Mouse (Mus musculus) neural tube, embryonic 13.5 days (tissue): Measurements from ENCODE around the gene Olfml2a. TPM values are rescaled to one million over a fixed set of nuclear protein-coding genes. Genes with fewer than 3 reads are reported as not detected.

Experiments used
- ATAC-seq: fragments of 200-750 bp; cut with Nextera tagmentation; 2 replicates; pipeline ENCODE4 v1.8.0; 2017; ENCODE audit warnings: low read depth, mild to moderate bottlenecking, moderate TSS enrichment, moderate library complexity
- H3K27ac ChIP-seq: fragments of 300-500 bp; sonication (generic); replicated peaks from 2 replicates; pipeline ENCODE4 v1.5.1; 2015; ENCODE audit warnings: moderate library complexity, mild to moderate bottlenecking, inconsistent platforms
- H3K27me3 ChIP-seq: fragments of 300-500 bp; sonication (generic); 2 replicates; pipeline ENCODE4 v1.6.1; 2015; ENCODE audit warnings: mild to moderate bottlenecking, inconsistent platforms
- H3K36me3 ChIP-seq: fragments of 300-500 bp; sonication (generic); 2 replicates; pipeline ENCODE4 v1.6.1; 2015; ENCODE audit warnings: mild to moderate bottlenecking, inconsistent platforms
- H3K4me1 ChIP-seq: fragments of 300-500 bp; sonication (generic); replicated peaks from 2 replicates; pipeline ENCODE4 v1.6.1; 2015; ENCODE audit warnings: inconsistent platforms
- H3K4me2 ChIP-seq: fragments of 300-500 bp; sonication (generic); 2 replicates; pipeline ENCODE4 v1.6.1; 2015; ENCODE audit warnings: inconsistent platforms, mild to moderate bottlenecking, moderate library complexity
- H3K4me3 ChIP-seq: fragments of 300-500 bp; sonication (generic); 2 replicates; pipeline ENCODE4 v1.5.1; 2015; ENCODE audit warnings: mild to moderate bottlenecking, inconsistent platforms
- H3K9ac ChIP-seq: fragments of 300-500 bp; sonication (generic); 2 replicates; pipeline ENCODE4 v1.6.1; 2015; ENCODE audit warnings: moderate library complexity, mild to moderate bottlenecking, inconsistent platforms
- H3K9me3 ChIP-seq: fragments of 300-500 bp; sonication (generic); 2 replicates; pipeline ENCODE4 v1.6.1; 2016; ENCODE audit warnings: inconsistent platforms
- WGBS: fragments of 180-500 bp; shearing (Covaris S2); methylation state at CpG from one replicate; pipeline ENCODE4 v1.1.7; 2015; 5-methylcytosine and 5-hydroxymethylcytosine counted together
- polyA plus RNA-seq: library from polyadenylated mRNA; unstranded; fragments of >200 nt; fragmentation: Nextera tagmentation; extraction: Ambion mirVana; gene quantifications from 2 replicates; pipeline ENCODE4 v1.2.1, GENCODE M21; 2015

Olfml2a gene
- 10.3 and 14.6 TPM in 2 replicates for polyA plus RNA-seq

DNA sequence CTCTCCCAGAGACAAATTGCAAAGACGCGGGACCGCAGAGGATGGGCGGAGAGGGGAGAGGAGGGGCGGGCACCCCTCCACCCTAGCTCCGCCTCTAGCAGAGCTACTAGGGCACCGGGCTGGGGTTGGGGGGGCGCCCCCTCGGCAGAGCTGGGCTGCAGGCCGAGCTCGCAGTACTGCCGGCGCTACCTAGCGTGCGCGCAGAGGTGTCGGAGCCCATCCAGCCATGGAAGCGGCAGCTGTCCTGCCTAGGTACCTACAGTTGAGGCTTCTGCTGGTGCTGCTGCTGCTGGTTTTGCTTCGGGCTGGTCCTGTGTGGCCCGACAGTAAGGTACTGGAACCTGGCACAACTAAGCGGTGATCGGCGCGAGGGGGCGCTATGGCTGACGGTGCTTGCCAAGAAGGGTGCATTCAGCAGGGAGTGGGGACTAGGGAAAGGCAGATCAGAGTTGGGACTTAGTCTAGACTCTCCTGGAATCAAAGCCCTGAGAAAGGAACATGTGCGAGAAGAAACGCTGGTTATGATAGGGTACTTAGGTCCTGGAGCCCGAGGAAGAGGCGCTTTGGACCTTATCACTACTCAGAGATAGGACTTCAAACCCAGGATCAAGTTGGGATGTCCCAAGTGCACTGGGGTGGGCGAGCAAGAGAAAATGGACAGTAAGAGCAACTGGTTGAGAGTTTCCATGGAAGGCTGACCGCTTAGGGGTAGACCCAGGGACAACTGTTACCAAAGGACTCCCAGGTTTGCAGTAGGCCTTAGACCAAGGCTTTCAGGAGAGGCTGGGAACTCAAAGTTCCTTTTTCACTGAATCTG, at the start of gene Olfml2a:
Gene Olfml2a (plus strand): TSS at position 128 of the 817 bp plus-strand sequence.
- peak within 1 kb of the TSS; percentile 80 for H3K4me2 ChIP-seq
- 7% methylated on average over 32 of the region's 32 CpGs for WGBS
- no peaks in the 10 kb centered on the region for H3K27me3 ChIP-seq
- H3K9ac ChIP-seq, result peak within 1 kb of the TSS; percentile 70
- H3K4me1 ChIP-seq, result peaks cover 27% of the 10 kb centered on the region
- peak within 1 kb of the TSS; percentile 45 for H3K4me3 ChIP-seq
- peak; percentile 55 for ATAC-seq
- H3K36me3 ChIP-seq, result no peaks in the 10 kb centered on the region
- H3K9me3 ChIP-seq, result no peaks in the 10 kb centered on the region
- 0 out of 2 replicates have a peak within 1 kb of the TSS, but pooled peaks have one; percentile 5 for H3K27ac ChIP-seq

DNA sequence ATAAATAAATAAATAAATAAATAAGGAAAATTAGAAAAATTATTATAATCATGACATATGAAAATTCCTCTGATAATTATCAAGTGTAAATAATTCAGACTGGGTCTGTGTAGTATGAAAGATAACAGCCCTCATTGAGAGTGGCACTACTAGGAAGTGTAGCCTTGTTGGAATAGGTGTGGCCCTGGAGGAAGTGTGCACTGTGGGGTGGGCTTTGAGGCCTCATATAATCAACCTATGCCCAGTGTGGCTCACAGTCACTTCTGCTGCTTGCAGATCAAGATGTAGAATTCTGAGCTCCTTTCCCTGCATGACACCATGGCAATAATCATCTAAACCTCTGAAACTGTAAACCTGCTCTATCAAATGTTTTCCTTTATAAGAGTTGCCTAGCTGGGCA, 28.9 kb upstream of the Olfml2a start:
- ATAC-seq, result no peak
- no peak overlapping the region for H3K4me3 ChIP-seq
- H3K27me3 ChIP-seq, result no peaks in the 10 kb centered on the region
- peaks cover 9% of the 10 kb centered on the region for H3K4me1 ChIP-seq
- H3K36me3 ChIP-seq, result no peaks in the 10 kb centered on the region
- H3K27ac ChIP-seq, result no peak overlapping the region
- no peak overlapping the region for H3K4me2 ChIP-seq
- no peaks in the 10 kb centered on the region for H3K9me3 ChIP-seq
- H3K9ac ChIP-seq, result no peak overlapping the region

DNA sequence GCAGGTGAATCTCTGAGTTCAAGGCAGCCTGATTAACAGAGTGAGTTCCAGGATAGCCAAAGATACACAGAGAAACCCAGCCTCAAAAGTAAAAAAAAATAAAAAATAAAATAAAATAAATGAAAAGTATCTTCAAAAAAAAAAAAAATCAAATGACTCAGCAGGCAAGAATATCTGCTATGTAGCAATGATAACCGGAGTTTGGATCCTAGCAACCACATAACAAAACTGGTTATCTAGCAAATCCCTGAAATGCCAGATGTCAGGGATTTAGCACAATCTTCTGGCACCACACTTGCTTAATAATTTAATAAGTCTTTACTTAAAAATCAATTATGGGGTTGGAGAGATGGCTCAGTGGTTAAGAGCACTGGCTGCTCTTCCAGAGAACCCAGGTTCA, 27.5 kb upstream of the Olfml2a start:
- Histone ChIP-seq H3K36me3 (no peaks in the 10 kb centered on the region), H3K27me3 (no peaks in the 10 kb centered on the region), H3K4me3 (no peak overlapping the region), H3K9me3 (no peaks in the 10 kb centered on the region), H3K27ac (no peak overlapping the region), H3K4me1 (peaks cover 9% of the 10 kb centered on the region), H3K9ac (no peak overlapping the region), H3K4me2 (no peak overlapping the region)
- WGBS, result 93% methylated on average over 1 of the region's 1 CpGs
- no peak for ATAC-seq

DNA sequence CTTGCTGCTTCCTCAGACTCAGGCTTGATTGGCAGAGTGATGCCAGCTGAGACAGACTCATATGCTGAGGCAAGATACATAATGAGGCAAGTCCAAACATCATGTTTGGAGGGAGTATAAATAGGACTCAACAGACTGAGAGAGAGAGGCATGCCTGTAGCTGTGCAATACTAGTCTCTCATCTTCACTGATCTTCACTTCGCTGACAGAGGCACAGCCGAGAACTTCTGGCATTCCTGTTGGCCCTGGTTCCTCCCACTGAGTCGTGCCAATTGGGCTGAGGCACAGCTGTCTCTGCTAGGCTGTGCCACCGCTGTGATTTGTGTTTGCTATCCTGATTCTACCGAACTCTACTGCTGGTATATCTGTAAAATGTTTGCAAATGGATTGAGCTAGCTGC, 25.7 kb upstream of the Olfml2a start:
- 71% methylated on average over 5 of the region's 5 CpGs for WGBS
- H3K4me2 ChIP-seq, result no peak overlapping the region
- H3K27ac ChIP-seq, result no peak overlapping the region
- no peak for ATAC-seq
- no peak overlapping the region for H3K4me3 ChIP-seq
- H3K27me3 ChIP-seq, result no peaks in the 10 kb centered on the region
- H3K9me3 ChIP-seq, result no peaks in the 10 kb centered on the region
- H3K4me1 ChIP-seq, result peaks cover 9% of the 10 kb centered on the region
- H3K9ac ChIP-seq, result no peak overlapping the region
- H3K36me3 ChIP-seq, result no peaks in the 10 kb centered on the region

DNA sequence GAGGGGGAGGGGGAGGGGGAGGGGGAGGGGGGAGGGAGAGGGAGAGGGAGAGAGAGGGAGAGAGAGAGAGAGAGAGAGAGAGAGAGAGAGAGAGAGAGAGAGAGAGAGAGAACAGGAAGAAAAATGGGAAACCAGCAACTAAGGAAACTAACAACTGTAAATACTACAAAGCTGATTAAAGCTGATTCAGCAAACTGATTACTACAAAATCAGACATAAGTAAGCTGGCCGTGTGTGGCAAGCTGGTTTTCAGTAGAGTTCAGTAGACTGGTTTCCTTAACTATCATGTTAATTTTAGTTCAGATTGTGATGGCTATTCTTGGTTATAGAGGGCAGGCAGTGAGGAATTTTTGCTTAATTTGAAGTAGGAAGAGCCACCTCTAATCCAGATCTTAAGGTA, 23.2 kb upstream of the Olfml2a start:
- no peak overlapping the region for H3K9ac ChIP-seq
- H3K4me1 ChIP-seq, result peaks cover 9% of the 10 kb centered on the region
- no peaks in the 10 kb centered on the region for H3K27me3 ChIP-seq
- no peak overlapping the region for H3K27ac ChIP-seq
- no peaks in the 10 kb centered on the region for H3K9me3 ChIP-seq
- no peaks in the 10 kb centered on the region for H3K36me3 ChIP-seq
- WGBS, result 56% methylated on average over 1 of the region's 1 CpGs
- no peak overlapping the region for H3K4me3 ChIP-seq
- H3K4me2 ChIP-seq, result no peak overlapping the region
- ATAC-seq, result no peak

DNA sequence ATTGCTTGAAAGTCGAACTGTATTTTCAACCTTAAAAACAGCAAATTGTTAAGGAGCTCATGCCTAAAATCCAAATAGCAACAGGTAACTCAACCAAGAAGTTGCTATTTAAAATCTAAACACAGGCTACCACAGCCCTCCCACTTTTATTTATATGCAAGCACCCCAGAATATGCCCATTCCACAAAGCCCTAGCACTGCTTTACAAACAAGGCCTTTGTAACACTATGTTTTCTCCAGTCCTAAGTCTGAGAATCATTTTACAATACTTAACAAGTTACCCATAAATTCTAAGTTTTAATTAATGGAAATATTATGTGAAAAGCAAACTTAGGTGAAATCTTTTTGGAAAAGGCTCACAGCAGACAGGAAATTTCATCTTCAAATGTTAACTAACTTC, 17.3 kb upstream of the Olfml2a start:
- Histone ChIP-seq H3K27ac (no peak overlapping the region), H3K4me3 (no peak overlapping the region), H3K9me3 (no peaks in the 10 kb centered on the region), H3K9ac (no peak overlapping the region), H3K36me3 (no peaks in the 10 kb centered on the region), H3K27me3 (no peaks in the 10 kb centered on the region), H3K4me1 (peaks cover 23% of the 10 kb centered on the region), H3K4me2 (no peak overlapping the region)
- ATAC-seq, result no peak
- WGBS, result 45% methylated on average over 1 of the region's 1 CpGs

DNA sequence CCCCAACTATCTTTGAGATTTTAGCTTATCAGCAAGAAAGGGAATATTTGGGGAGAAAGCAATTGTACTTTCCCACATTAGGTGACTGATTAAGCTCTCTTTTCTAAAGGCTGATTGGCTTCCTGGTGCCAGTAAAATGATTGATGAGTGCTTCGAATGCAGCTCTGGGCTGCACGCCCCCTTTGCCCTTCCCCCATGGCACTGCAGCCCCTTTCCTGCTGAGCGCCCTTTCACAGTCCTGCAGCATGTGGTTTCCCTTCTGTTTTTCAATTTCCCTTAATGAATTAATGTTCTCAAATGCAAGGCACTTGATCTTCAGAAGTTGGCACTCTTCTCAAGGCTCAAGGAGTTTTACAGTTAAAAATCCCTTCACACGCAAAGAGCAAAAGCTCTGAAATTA, 16.8 kb upstream of the Olfml2a start:
- ATAC-seq, result peak; percentile 56; the same call in 1 of the 2 replicates
- Histone ChIP-seq H3K27me3 (no peaks in the 10 kb centered on the region), H3K27ac (no peak overlapping the region), H3K9me3 (no peaks in the 10 kb centered on the region), H3K4me2 (no peak overlapping the region), H3K9ac (no peak overlapping the region), H3K4me3 (no peak overlapping the region), H3K36me3 (no peaks in the 10 kb centered on the region), H3K4me1 (peaks cover 23% of the 10 kb centered on the region)
- WGBS, result 9% methylated on average over 4 of the region's 4 CpGs

DNA sequence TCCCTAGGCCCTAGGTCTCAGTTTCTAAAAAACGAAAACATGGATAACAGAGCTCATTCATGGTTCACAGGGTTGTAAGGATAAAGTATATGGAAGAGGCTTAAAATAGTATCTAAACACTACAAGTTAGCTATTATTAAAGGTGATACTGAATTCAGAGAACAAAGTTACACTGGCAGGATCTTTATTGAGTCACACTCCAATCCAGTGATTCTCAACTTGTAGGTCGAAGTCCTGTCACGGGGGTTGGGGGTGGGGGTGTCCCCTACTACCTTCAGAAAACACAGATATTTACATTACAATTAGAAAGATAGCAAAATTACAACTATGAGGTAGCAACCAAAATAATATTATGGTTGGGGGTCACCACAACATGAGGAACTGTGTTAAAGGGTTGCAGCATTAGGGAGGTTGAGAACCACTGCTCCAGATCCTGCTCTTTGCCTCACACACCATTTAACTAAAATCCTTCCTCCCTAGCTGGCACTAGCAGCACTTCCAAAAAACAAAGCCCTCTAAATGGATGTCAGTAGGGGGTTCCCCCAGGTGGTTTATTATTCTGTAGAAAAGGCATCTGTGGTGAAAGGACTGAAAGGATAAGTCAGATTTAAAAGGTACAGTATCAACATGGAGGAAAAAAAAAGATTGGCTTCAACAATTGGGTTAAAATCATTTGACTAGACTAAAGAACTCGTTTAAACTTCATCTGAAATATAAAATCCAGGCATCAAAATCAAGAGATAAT, 14.7 kb upstream of the Olfml2a start:
- Histone ChIP-seq H3K9me3 (no peaks in the 10 kb centered on the region), H3K27me3 (no peaks in the 10 kb centered on the region), H3K4me3 (no peak overlapping the region), H3K36me3 (no peaks in the 10 kb centered on the region), H3K9ac (no peak overlapping the region), H3K4me2 (no peak overlapping the region), H3K27ac (no peak overlapping the region), H3K4me1 (peaks cover 31% of the 10 kb centered on the region)
- no peak for ATAC-seq
- WGBS, result 15% methylated on average over 4 of the region's 4 CpGs

DNA sequence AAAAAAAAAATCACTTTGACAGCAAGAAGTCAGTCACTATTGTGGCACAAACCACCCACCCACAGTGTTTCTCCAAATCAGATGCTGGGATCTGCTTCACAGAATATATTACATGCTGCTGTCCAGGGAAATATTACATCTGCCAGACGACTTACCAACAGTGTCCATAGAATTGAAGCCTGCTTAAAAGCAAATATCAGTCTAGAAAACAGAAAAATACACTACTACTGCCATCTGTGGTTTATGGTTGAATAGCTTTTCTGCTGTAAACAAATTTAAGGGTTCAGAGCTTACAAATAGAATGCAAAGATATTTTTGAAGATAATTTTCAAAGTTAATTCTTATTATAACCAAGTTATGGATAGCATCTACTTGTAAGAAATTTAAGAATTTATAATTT, 10.4 kb upstream of the Olfml2a start:
- Histone ChIP-seq H3K4me2 (no peak overlapping the region), H3K4me3 (no peak overlapping the region), H3K27ac (no peak overlapping the region), H3K36me3 (no peaks in the 10 kb centered on the region), H3K9ac (no peak overlapping the region), H3K27me3 (no peaks in the 10 kb centered on the region), H3K4me1 (peaks cover 37% of the 10 kb centered on the region), H3K9me3 (no peaks in the 10 kb centered on the region)
- no peak for ATAC-seq
- 4% methylated on average over 1 of the region's 1 CpGs for WGBS

DNA sequence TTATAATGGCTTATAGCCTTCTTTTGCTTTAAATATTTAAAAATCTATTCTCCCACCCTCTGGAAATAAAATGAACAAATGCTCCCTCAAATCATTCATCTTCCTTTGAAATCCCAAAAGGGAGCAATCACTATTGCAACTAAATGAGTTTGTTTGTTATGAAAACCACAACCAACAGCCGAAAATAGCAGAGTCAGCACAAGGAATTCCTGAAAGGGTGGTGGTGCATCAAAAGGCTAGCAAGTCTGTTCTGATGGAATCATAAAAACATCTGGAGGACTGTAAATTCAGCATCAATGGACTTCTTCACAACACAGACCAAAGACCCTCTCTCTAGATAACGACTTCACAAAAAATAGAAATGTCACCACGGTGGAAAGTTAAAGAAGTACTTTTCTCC, 8.3 kb upstream of the Olfml2a start:
- ATAC-seq, result no peak

DNA sequence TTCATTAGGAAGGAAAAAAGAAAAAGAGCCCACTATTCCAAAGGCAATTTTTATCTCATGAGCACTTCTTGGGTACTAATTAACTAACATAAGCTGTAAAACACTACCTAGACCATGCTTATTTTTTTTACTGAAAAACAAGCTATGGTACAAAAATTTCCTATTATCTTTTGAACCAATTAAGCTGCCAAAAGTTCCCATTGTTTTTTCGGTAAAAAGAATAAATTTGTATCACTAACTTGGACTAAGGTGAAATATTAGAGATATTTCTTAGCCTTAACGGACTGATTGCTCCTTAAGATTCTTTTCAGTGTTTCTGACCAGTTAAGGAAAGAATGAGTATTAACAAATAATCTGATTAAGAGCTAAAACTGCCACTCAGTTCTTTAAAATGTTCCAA, 7.9 kb upstream of the Olfml2a start:
- Histone ChIP-seq H3K27ac (no peak overlapping the region), H3K36me3 (no peaks in the 10 kb centered on the region), H3K4me1 (peaks cover 33% of the 10 kb centered on the region), H3K9me3 (no peaks in the 10 kb centered on the region), H3K27me3 (no peaks in the 10 kb centered on the region), H3K9ac (no peak overlapping the region), H3K4me3 (peak overlapping the region; percentile 97; the same call in 1 of the 2 replicates), H3K4me2 (peak overlapping the region; percentile 78)
- no peak for ATAC-seq
- WGBS, result 35% methylated on average over 2 of the region's 2 CpGs

More for the DNA sequence above, 8.3 kb upstream of the Olfml2a start:
- no peaks in the 10 kb centered on the region for H3K9me3 ChIP-seq
- peak overlapping the region; percentile 29 for H3K4me2 ChIP-seq
- WGBS, result 12% methylated on average over 3 of the region's 3 CpGs
- no peaks in the 10 kb centered on the region for H3K27me3 ChIP-seq
- H3K4me3 ChIP-seq, result no peak overlapping the region
- no peak overlapping the region for H3K27ac ChIP-seq
- peaks cover 33% of the 10 kb centered on the region for H3K4me1 ChIP-seq
- no peaks in the 10 kb centered on the region for H3K36me3 ChIP-seq
- H3K9ac ChIP-seq, result no peak overlapping the region

DNA sequence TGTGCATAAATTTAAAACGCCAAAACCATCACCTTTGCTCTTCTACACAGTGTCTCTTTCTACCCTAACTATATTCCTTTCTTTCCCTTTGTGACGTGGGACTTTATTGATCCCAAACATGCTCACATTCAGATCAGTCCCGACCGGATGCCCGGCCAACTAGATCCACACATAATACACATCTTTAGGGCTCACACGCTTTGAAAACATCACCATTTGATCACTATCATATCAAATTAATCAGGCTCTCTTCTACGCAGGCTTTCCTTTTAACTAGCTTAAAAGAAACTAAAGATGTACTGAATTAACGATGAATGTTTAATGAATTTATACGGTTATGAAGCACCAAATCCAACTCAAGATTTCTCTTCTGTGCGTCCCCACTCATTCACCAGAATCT, 7.2 kb upstream of the Olfml2a start:
- Histone ChIP-seq H3K27me3 (no peaks in the 10 kb centered on the region), H3K9ac (peak overlapping the region; percentile 89), H3K4me2 (peak overlapping the region; percentile 78), H3K9me3 (no peaks in the 10 kb centered on the region), H3K36me3 (no peaks in the 10 kb centered on the region), H3K4me3 (peak overlapping the region; percentile 97), H3K27ac (0 out of 2 replicates have a peak overlapping the region, but pooled peaks have one; percentile 81), H3K4me1 (peaks cover 33% of the 10 kb centered on the region)
- 2% methylated on average over 10 of the region's 10 CpGs for WGBS
- no peak for ATAC-seq
